Mouse (Mus musculus) kidney, adult 2 months (tissue): ENCODE data around the gene Gm7347.
"Not testable (repeated sequence)": the region's sequence is repeated elsewhere in the genome, so short reads cannot be mapped to it uniquely, and the experiment has no call there.

Experiments used
- CTCF ChIP-seq: fragments of 200-500 bp; conservative IDR thresholded peaks from 2 replicates; pipeline ENCODE4 v1.5.1; 2011; ENCODE audit warnings: low read depth, mild to moderate bottlenecking, control low read depth, low read length, moderate library complexity, mixed read lengths; ENCODE audit not compliant: insufficient read depth, insufficient read length
- POLR2A ChIP-seq: fragments of 200-500 bp; IDR thresholded peaks from one replicate; pipeline ENCODE4 v1.6.1; 2011; ENCODE audit warnings: low read depth, low read length, control low read depth

DNA sequence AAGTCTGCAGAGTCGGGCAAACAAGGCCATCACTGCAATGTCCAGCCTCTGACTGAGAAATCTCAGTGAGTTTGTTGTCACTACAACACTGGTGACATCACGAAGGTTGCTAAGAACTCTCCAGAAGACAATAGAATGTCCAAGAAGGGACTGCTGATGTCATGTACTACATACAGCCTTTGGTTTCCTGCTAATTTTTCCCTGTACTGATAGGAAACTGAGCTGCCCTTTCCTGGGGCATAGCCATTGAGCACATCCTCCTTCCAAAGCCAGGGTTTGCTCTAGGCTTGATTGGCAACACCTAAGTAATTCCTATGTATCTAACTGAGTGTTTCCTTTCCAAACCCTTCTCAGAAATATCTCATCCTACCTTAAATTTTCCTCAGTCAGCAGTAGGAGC lies 53.7 kb downstream of the Gm7347 start, which contains the start of gene Gm1979:
- TF ChIP-seq CTCF, POLR2A: not testable (repeated sequence)
